Mouse (Mus musculus): Measurements from ENCODE around the gene Ifnab. TPM values are rescaled to one million over a fixed set of nuclear protein-coding genes. Genes with fewer than 3 reads are reported as not detected.
A peak's percentile ranks its signal among the peaks of the same experiment; 100 is the strongest.

Gene Ifnab
- total RNA-seq (2012; rRNA removed) = not detected in 2 replicates

- Histone ChIP-seq H3K27ac (ENCODE audit: insufficient read depth, low read depth, low read length, poor library complexity, severe bottlenecking) (no peak within 1 kb of the TSS), H3K36me3 (ENCODE audit: control insufficient read depth, insufficient read depth, low read length, poor library complexity, severe bottlenecking) (no peaks in the 10 kb centered on the region), H3K9me3 (ENCODE audit: control insufficient read depth, insufficient read depth, low read depth, low read length) (no peaks in the 10 kb centered on the region), H3K9ac (ENCODE audit: insufficient read depth, low read depth, low read length, poor library complexity, severe bottlenecking) (no peak within 1 kb of the TSS), H3K4me3 (ENCODE audit: insufficient read depth in 1 of 2, low read depth in 1 of 2, low read length in 2 of 2, poor library complexity in 1 of 2, severe bottlenecking in 1 of 2) (no peak within 1 kb of the TSS), H3K4me1 (ENCODE audit: control insufficient read depth in 2 of 2, insufficient read depth in 2 of 2, low read length in 2 of 2, poor library complexity in 1 of 2) (no peaks in the 10 kb centered on the region)
- no peak for TF ChIP-seq MAFK (IDR thresholded peaks at IDR 0.05; ENCODE audit: insufficient read depth, low read depth, low read length)
- no peak for TF ChIP-seq HCFC1 (IDR thresholded peaks at IDR 0.05; ENCODE audit: borderline replicate concordance, insufficient read depth, low read length)
- no peak for TF ChIP-seq ZC3H11A (IDR thresholded peaks at IDR 0.05; ENCODE audit: borderline replicate concordance, low read depth, low read length)
- TF ChIP-seq ZNF384 (IDR thresholded peaks at IDR 0.05; ENCODE audit: low read depth, low read length) = no peak
- no peak for TF ChIP-seq CHD2 (IDR thresholded peaks at IDR 0.05; ENCODE audit: low read depth, low read length)
- no peak for DNase-seq (ENCODE audit: low read depth, low spot score)
- in situ Hi-C loops (cut with MboI; ENCODE audit: low sequenced_read_pairs in 2 of 2, unreplicated experiment in 2 of 2) = no loop called here
These were observed at the start of gene Ifnab for GRCm38 (mm10) chr4:88691259-88691658. Ifnab (minus strand) TSS chr4:88691359.

GRCm38 (mm10) chr4:88739036-88739435 lies 47.9 kb upstream of the Ifnab start:
- TF ChIP-seq MAFK (IDR thresholded peaks at IDR 0.05; ENCODE audit: insufficient read depth, low read depth, low read length) = no peak
- no peak for TF ChIP-seq ZNF384 (IDR thresholded peaks at IDR 0.05; ENCODE audit: low read depth, low read length)
- TF ChIP-seq CHD2 (IDR thresholded peaks at IDR 0.05; ENCODE audit: low read depth, low read length) = no peak
- TF ChIP-seq ZC3H11A (IDR thresholded peaks at IDR 0.05; ENCODE audit: borderline replicate concordance, low read depth, low read length) = no peak
- TF ChIP-seq HCFC1 (IDR thresholded peaks at IDR 0.05; ENCODE audit: borderline replicate concordance, insufficient read depth, low read length) = no peak
- Histone ChIP-seq H3K4me3 (ENCODE audit: insufficient read depth in 1 of 2, low read depth in 1 of 2, low read length in 2 of 2, poor library complexity in 1 of 2, severe bottlenecking in 1 of 2) (no peak overlapping the region), H3K36me3 (ENCODE audit: control insufficient read depth, insufficient read depth, low read length, poor library complexity, severe bottlenecking) (no peaks in the 10 kb centered on the region), H3K4me1 (ENCODE audit: control insufficient read depth in 2 of 2, insufficient read depth in 2 of 2, low read length in 2 of 2, poor library complexity in 1 of 2) (no peaks in the 10 kb centered on the region), H3K9me3 (ENCODE audit: control insufficient read depth, insufficient read depth, low read depth, low read length) (no peaks in the 10 kb centered on the region), H3K9ac (ENCODE audit: insufficient read depth, low read depth, low read length, poor library complexity, severe bottlenecking) (no peak overlapping the region), H3K27ac (ENCODE audit: insufficient read depth, low read depth, low read length, poor library complexity, severe bottlenecking) (no peak overlapping the region)
- in situ Hi-C loops (cut with MboI; ENCODE audit: low sequenced_read_pairs in 2 of 2, unreplicated experiment in 2 of 2) = no loop called here
- DNase-seq (ENCODE audit: low read depth, low spot score) = no peak

GRCm38 (mm10) chr4:88738480-88738879 lies 47.3 kb upstream of the Ifnab start:
- peak; percentile 53 for DNase-seq (ENCODE audit: low read depth, low spot score)
- no peaks in the 10 kb centered on the region for H3K4me1 ChIP-seq (ENCODE audit: control insufficient read depth in 2 of 2, insufficient read depth in 2 of 2, low read length in 2 of 2, poor library complexity in 1 of 2)
- in situ Hi-C loops (cut with MboI; ENCODE audit: low sequenced_read_pairs in 2 of 2, unreplicated experiment in 2 of 2) = no loop called here

GRCm38 (mm10) chr4:88727324-88727723 lies 36.2 kb upstream of the Ifnab start:
- H3K9me3 ChIP-seq (ENCODE audit: control insufficient read depth, insufficient read depth, low read depth, low read length) = peaks cover 17% of the 10 kb centered on the region
- H3K4me3 ChIP-seq (ENCODE audit: insufficient read depth in 1 of 2, low read depth in 1 of 2, low read length in 2 of 2, poor library complexity in 1 of 2, severe bottlenecking in 1 of 2) = no peak overlapping the region
- no peak overlapping the region for H3K27ac ChIP-seq (ENCODE audit: insufficient read depth, low read depth, low read length, poor library complexity, severe bottlenecking)
- H3K9ac ChIP-seq (ENCODE audit: insufficient read depth, low read depth, low read length, poor library complexity, severe bottlenecking) = no peak overlapping the region
- no peaks in the 10 kb centered on the region for H3K4me1 ChIP-seq (ENCODE audit: control insufficient read depth in 2 of 2, insufficient read depth in 2 of 2, low read length in 2 of 2, poor library complexity in 1 of 2)
- in situ Hi-C loops (cut with MboI; ENCODE audit: low sequenced_read_pairs in 2 of 2, unreplicated experiment in 2 of 2) = no loop called here
- DNase-seq (ENCODE audit: low read depth, low spot score) = no peak
- no peak for TF ChIP-seq ZC3H11A (IDR thresholded peaks at IDR 0.05; ENCODE audit: borderline replicate concordance, low read depth, low read length)
- no peaks in the 10 kb centered on the region for H3K36me3 ChIP-seq (ENCODE audit: control insufficient read depth, insufficient read depth, low read length, poor library complexity, severe bottlenecking)

More at GRCm38 (mm10) chr4:88738480-88738879, 47.3 kb upstream of the Ifnab start:
- Histone ChIP-seq H3K27ac (ENCODE audit: insufficient read depth, low read depth, low read length, poor library complexity, severe bottlenecking) (no peak overlapping the region), H3K4me3 (ENCODE audit: insufficient read depth in 1 of 2, low read depth in 1 of 2, low read length in 2 of 2, poor library complexity in 1 of 2, severe bottlenecking in 1 of 2) (no peak overlapping the region), H3K36me3 (ENCODE audit: control insufficient read depth, insufficient read depth, low read length, poor library complexity, severe bottlenecking) (no peaks in the 10 kb centered on the region), H3K9ac (ENCODE audit: insufficient read depth, low read depth, low read length, poor library complexity, severe bottlenecking) (no peak overlapping the region), H3K9me3 (ENCODE audit: control insufficient read depth, insufficient read depth, low read depth, low read length) (0 out of 2 replicates have a peak, but pooled peaks cover under 1% of the 10 kb centered on the region)
- TF ChIP-seq HCFC1 (IDR thresholded peaks at IDR 0.05; ENCODE audit: borderline replicate concordance, insufficient read depth, low read length) (no peak), CHD2 (IDR thresholded peaks at IDR 0.05; ENCODE audit: low read depth, low read length) (no peak), ZC3H11A (IDR thresholded peaks at IDR 0.05; ENCODE audit: borderline replicate concordance, low read depth, low read length) (peak; percentile 54; the same call in 1 of the 2 replicates), MAFK (IDR thresholded peaks at IDR 0.05; ENCODE audit: insufficient read depth, low read depth, low read length) (no peak), ZNF384 (IDR thresholded peaks at IDR 0.05; ENCODE audit: low read depth, low read length) (no peak)

- in situ Hi-C loops (cut with MboI; ENCODE audit: low sequenced_read_pairs in 2 of 2, unreplicated experiment in 2 of 2) = no loop called here
- Histone ChIP-seq H3K4me3 (ENCODE audit: insufficient read depth in 1 of 2, low read depth in 1 of 2, low read length in 2 of 2, poor library complexity in 1 of 2, severe bottlenecking in 1 of 2) (no peak overlapping the region), H3K4me1 (ENCODE audit: control insufficient read depth in 2 of 2, insufficient read depth in 2 of 2, low read length in 2 of 2, poor library complexity in 1 of 2) (no peaks in the 10 kb centered on the region), H3K9ac (ENCODE audit: insufficient read depth, low read depth, low read length, poor library complexity, severe bottlenecking) (no peak overlapping the region), H3K27ac (ENCODE audit: insufficient read depth, low read depth, low read length, poor library complexity, severe bottlenecking) (no peak overlapping the region), H3K9me3 (ENCODE audit: control insufficient read depth, insufficient read depth, low read depth, low read length) (peaks cover 17% of the 10 kb centered on the region), H3K36me3 (ENCODE audit: control insufficient read depth, insufficient read depth, low read length, poor library complexity, severe bottlenecking) (no peaks in the 10 kb centered on the region)
- no peak for DNase-seq (ENCODE audit: low read depth, low spot score)
- no peak for TF ChIP-seq HCFC1 (IDR thresholded peaks at IDR 0.05; ENCODE audit: borderline replicate concordance, insufficient read depth, low read length)
- TF ChIP-seq ZNF384 (IDR thresholded peaks at IDR 0.05; ENCODE audit: low read depth, low read length) = no peak
- no peak for TF ChIP-seq CHD2 (IDR thresholded peaks at IDR 0.05; ENCODE audit: low read depth, low read length)
- TF ChIP-seq ZC3H11A (IDR thresholded peaks at IDR 0.05; ENCODE audit: borderline replicate concordance, low read depth, low read length) = no peak
- no peak for TF ChIP-seq MAFK (IDR thresholded peaks at IDR 0.05; ENCODE audit: insufficient read depth, low read depth, low read length)
These were observed 35.6 kb upstream of the Ifnab start for GRCm38 (mm10) chr4:88726727-88727126.
